Mouse (Mus musculus) cerebellum, adult 2 months (tissue): ENCODE measurements at regions not wholly inside any gene's neighbourhood (a gene's known extent, or its start where the extent isn't known, plus 50 kb on each side); places are given as distances from the start of the nearest gene placed in this dataset.

Experiments used
- CTCF ChIP-seq: fragments of 200-500 bp; IDR thresholded peaks from 2 replicates; pipeline ENCODE4 v1.5.1; 2011; ENCODE audit warnings: low read depth, mild to moderate bottlenecking, control low read depth, low read length, moderate library complexity, borderline replicate concordance; ENCODE audit not compliant: insufficient read depth
- POLR2A ChIP-seq: fragments of 200-500 bp; IDR thresholded peaks from 2 replicates; pipeline ENCODE4 v1.6.1; 2011; ENCODE audit warnings: low read length, control low read depth, borderline replicate concordance; ENCODE audit not compliant: insufficient read depth

DNA sequence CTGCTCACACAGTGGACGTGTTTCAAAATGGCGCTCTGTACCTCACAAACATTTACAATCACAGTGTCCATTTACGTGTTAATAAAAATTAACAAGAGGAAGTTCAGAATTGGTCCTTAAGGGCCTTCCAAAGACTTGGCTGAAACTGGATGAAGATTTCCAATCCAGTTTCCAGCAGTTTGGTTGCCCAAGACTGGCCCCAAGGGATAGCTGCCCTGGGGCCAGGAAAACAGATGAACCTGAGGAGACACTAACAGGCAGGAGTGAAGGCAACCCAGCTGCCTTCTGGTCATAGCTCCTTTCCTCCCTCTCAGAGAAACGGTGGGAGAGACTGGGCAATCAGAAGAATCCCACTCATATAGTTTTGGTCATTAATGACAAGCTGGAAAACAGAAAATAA, 102.6 kb upstream of the Dyrk2 start:
- TF ChIP-seq CTCF = no peak
- TF ChIP-seq POLR2A = no peak
